Mouse (Mus musculus): Measurements from ENCODE around the gene Agbl4.

GRCm38 (mm10) chr4:111673904-111674303 is 1276.4 kb downstream of the Agbl4 start:
- no peak for TF ChIP-seq CTCF (IDR thresholded peaks at IDR 0.05; ENCODE audit: insufficient read depth, low read length)
- TF ChIP-seq POLR2A (IDR thresholded peaks at IDR 0.05; ENCODE audit: borderline replicate concordance, extremely low read depth, low read depth, low read length): no peak
